Mouse (Mus musculus): ENCODE data around the gene Ints1.

Ints1 gene

DNA sequence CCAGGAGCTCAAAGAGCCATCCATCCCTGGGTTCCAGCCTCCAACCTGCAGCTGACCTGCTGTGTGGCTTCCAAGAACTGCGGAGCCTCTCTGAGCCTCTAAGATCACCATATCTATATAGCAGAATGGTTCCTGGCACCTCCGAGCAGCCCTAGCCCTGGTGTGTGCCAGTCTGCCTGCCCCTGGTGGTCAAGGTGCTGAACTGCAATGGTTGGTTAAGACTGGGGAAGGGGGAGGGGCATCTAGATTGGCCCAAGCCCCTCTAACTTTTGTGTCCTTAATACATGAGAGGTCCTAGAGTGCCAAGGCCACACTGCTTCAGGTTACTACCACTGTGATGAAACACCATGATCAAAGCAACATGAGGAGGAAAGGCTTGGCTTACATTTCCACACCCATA lies 72.6 kb downstream of the Ints1 start:
- peak in 1 of 2 experiments; percentile 65 for DNase-seq

DNA sequence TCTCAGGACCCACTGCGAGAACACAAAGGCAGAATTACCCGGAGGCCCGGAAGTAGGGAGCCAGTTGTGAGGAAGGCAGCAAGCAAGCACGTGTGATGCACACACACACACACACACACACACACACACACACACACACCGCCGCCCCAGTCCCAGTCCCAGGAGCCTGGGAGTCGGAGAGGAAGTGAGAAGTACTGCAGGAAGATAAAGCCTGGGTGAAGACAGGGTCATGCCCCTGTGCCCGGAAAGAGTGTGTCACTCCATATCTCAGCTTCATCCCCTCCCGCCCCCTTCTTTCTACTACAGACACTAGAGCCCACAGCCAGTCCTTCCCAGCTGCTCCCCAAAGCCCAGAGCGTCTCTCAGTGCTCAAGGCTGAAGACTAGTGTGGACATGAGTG lies 73.2 kb downstream of the Ints1 start:
- no peak for DNase-seq
